Mouse (Mus musculus) layer of hippocampus, adult 9-10 months (tissue): Measurements from ENCODE around the gene Als2.

Experiments
- DNase-seq: peaks from one replicate; pipeline ENCODE4 v3.0.0; 2022; ENCODE audit warnings: low spot score

The Als2 gene

GRCm38 (mm10) chr1:59236856-59237441, at the start of gene Als2:
Gene Als2 (minus strand): TSS chr1:59237231.
- peak; percentile 98 for DNase-seq

- no peak for DNase-seq
Measured at GRCm38 (mm10) chr1:59286316-59286850, 49.4 kb upstream of the Als2 start.

- no peak for DNase-seq
Measured at GRCm38 (mm10) chr1:59285880-59286279, 48.8 kb upstream of the Als2 start.

- DNase-seq: no peak
Measured at GRCm38 (mm10) chr1:59272189-59272588, 35.2 kb upstream of the Als2 start.

- no peak for DNase-seq
Measured at GRCm38 (mm10) chr1:59269951-59270689, 33.1 kb upstream of the Als2 start.

GRCm38 (mm10) chr1:59269466-59269865, 32.4 kb upstream of the Als2 start:
- no peak for DNase-seq

DNA sequence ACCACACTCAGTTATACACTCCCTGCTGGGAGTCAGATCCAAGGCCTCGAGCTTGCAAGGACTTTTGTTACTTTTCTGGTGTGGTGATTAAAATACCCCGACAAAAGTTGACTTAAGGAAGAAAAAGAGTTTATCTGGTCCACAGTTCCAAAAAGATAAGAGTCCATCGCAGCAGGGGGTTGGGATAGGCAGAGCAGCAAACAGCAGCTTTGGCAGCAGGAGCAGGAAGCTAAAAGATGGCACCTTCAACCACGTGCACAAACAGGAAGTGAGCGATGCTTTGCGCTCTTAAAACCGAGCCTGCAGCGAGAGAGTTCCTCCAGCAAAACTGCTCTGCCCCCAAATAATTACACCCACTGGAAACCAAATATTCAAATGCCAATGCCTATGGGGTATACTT, 31.9 kb upstream of the Als2 start:
- no peak for DNase-seq

DNA sequence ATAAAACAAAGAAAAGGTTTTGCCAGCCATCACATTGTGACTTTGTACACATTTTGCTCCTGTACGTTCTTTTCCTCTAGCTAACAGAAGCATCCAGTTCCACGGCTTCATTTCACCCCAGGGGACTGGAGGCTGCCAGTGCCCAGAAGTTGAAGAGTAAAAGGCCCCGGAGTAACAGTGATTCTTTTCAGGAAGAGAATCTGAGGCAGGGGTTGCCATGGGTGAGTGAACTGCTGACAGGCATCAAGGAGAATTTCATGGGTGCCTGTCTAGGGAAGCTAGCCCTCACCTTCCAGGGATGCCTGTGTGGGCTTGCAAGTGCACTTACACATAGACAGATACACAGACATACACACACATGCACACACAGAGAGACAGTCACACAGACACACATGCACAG, 20.7 kb upstream of the Als2 start:
- no peak for DNase-seq

DNA sequence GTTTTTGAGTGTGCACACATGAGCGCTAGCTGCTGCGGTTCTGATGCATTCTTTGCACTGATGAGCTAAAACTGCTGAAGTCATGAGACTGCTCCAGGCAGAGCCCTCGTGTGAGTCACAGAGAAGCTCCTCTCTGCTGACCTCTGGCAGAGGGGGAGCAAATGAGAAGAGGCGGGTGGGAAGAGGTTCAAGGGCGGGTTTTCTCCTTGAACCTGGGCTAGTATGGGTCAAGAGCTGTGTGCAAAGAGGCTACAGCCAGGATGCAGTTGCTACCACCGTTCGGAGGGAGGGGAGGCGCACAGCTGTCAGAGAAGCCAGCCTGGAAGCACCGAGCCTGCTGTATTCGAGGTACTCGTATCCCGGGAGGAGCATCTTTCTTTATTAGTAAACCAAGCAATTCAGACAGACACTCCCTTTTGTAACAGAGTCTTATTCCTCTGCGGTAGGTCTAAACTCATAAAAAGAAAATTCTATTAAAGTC, 19.8 kb upstream of the Als2 start, which contains the start of gene Cdk15:
Gene Cdk15, plus strand, starts transcription at position 156 of the 481 bp plus-strand sequence.
- no peak for DNase-seq

DNA sequence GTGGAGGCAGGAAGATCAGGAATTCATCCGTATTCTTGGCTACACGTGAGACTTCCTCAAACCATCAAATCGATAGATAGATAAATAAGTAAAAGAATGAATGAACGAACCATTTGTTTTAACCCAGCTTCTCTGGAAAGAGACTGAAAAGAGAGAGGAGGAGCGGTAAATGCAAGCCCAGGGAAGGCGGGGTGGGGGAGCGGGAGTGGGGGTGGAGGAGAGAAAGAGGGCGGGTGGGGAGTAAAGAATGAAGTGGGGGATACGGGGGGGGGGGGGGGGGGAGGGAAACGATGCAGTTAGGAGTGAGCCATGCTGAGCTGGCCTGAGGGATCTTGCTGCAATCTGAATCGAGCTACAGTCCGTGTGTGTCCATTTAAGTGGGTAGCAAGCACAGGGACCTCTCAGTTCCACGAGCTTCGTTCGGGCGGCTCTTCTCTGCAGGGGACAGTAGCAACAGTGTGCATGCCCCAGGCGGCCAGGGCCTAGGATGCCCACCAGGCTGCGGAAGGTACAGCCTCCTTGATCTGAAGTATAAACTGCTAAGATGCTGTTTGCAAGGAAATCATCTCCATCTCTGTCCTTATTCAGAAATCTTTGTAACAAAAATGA, 16.4 kb upstream of the Als2 start:
- no peak for DNase-seq

DNA sequence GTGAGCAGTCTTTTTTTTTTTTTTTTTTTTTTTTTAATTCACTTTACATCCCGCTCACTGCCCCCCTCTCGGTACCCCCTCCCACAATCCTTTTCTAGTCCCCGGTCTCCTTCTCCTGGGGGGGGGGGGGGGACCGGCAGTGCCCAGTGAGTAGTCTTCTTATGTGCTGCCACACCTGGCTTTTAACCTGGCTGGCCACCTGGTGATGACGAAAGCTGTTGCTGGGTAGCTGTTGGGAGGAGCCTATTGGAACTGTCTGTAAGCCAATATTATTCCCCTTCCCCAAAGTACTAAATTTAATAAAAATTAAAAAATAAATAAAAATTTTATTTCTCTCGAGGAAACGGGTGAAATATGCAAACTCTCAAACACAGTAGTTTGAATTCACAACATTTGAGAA, 15.7 kb upstream of the Als2 start:
- no peak for DNase-seq

DNA sequence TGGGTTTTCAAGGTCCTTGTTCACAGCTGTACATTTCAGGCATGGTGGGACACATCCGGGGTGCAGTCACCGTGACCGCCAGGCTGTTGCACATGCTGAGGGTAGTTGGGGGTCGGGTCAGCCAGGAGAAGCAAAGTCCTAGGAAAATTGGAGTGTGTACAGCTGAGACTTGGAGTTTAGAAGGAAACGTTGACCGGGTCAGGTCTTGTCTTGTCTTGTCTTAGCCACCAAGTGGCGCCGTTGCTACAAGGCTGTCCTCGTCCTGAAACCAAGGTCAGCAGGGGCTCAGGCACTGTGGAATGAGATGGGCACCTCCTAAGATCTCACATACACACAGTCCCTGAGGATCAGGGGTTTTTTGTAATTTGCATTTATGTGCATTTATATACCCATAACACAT, 10.6 kb upstream of the Als2 start:
- no peak for DNase-seq

DNA sequence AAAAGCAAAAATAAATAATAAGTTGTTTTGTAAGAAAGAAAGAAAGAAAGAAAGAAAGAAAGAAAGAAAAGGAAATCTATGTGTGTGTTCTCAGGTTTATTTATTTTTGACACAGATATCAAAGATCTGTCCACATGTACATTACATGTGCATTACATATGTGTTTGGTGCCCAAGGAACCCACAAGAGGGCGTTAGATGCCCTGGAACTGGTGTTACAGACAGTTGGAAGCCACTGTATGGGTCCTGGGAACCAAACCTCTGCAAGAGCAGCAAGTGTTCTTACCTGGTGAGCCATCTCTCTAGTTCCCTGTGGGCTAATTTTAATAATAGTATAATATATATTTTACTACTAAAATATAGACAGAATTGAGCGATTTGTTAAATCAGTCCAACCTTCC, 6.7 kb upstream of the Als2 start:
- no peak for DNase-seq

DNA sequence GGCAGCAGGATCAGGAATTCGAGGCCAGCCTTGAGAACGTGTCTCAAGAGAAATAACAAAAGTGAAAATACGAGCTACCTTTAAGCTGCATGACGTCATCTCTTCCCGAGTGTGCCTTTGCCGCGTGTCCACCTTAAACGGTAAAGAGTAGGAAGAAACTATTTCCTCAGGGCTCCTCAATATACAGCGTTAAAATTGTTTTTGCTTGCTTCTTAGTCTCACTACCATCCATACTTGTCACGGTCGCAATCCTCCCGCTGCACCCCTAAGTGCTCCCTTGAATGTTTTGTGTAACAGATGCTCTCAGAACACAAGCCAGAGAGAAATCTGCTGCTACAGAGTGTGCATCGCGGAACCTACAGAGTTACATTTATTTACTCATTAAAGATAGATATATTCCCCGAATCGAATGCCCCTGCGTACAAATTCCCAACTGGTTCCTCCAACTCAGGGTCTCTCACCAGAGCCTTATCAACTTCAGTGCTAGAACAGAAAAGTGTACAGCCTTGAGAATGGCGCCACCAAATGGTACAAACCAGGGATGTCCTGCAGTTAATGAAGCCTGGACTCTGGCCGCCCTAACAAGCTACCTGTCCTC, 682 bp upstream of the Als2 start:
- DNase-seq: peak; percentile 74

DNA sequence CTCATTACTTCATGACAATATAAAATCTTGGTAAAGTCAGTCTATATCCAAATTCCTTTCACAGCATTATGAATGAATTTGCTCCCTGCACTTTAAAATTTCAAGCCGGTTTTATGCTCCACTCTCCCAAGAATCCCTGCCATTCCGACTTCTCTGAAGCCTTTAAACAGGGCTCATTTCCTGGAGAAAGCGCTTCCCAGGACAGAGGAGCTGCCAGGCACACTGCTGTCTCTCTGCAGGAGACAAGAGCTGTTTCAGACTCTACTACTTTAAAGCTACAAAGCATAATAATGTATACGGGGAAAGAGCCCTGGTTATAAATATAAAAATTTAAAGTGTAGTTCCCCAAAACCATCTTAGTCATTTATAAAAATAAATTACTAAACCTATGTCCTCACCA, 7.8 kb downstream of the Als2 start:
- DNase-seq: no peak

DNA sequence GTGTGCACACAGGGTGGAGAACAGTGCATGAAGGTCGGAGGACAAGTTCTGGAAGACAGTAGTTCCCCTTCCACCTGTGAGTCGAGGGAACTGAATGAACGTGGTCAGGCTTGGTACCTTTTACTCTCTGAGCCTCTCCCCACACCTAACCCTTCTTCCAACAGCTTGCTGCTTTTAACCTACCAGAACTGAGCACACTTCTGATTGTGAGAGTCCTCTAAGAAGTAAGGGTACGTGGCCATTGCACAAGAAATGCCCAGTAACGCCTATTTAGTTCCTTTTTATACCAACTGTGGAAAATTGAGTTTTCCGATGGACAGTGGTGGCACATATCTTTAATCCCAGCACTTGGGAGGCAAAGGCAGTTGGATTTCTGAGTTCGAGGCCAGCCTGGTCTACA, 8.5 kb downstream of the Als2 start:
- no peak for DNase-seq

DNA sequence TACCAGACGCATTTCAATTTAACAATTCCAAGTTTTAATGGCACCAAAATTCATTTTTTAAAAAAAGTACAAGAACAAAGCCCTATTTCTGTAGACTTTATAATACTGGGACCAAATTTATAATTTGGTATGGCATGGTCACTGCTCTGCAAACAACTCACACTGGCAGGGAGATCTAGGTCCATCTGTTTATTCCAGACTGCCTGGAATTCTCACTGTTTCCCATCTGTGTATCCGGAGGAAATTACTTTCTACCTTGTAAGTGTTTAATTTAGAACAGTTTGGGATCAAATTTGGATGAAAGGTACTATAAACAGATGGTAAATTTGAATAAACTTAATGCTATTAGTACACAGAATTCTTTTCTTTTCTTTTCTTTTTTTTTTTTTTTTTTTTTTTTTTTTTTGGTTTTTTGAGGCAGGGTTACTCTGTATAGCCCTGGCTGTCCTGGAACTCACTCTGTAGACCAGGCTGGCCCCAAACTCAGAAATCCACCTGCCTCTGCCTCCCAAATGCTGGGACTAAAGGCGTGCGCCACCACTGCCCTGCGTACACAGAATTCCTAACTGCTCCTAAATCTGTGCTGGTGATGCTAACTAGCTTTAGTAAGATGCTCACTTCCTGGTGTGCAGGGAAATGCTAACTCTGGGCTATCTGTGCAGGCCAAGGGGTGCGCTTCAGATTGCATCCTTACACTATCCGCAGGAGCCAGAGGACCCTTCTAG, 14.8 kb downstream of the Als2 start:
- DNase-seq: no peak

DNA sequence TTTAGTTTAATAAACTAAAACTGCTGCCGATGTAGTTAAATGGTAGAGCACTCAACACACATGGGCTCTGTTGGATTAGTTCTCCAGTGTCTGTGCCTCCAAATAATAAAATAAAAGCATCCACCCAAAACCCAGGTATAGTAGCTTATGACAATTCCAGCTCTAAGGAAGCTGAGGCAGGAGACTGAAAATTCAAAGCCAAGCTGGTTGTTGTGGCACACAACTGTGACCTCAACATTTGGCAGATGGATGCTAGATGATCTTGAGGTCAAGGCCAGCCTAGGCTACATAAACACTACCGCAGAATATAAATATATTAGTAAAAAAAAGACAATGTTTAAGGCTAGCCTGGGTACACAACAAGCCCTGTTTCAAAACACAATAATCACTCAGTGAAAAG, 15.4 kb downstream of the Als2 start:
- DNase-seq: no peak

GRCm38 (mm10) chr1:59220371-59220770, 16.7 kb downstream of the Als2 start:
- DNase-seq: no peak

GRCm38 (mm10) chr1:59215446-59215845, 21.6 kb downstream of the Als2 start:
- no peak for DNase-seq

DNA sequence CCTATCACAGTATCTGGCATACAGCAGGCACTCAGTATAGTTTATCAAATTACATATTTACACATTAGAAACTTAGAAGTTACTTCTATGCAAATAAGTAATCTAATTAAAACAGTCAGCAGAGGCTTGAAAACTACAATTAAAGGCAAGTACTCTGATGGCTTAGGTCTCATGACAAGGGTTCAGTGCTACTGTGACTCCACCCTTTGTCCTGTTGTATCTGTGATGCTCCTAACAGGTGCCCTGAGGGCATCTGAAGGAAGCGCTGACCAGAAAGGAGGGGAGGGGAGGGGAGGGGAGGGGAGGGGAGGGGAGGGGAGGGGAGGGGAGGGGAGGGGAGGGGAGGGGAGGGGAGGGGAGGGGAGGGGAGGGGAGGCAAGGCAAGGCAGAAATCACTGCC, 24.1 kb downstream of the Als2 start:
- DNase-seq: no peak
